Mouse (Mus musculus) left cerebral cortex, adult 8-10 months (tissue): ENCODE measurements at regions not wholly inside any gene's neighbourhood (a gene's known extent, or its start where the extent isn't known, plus 50 kb on each side); places are given as distances from the start of the nearest gene placed in this dataset.
A peak's percentile ranks its signal among the peaks of the same experiment; 100 is the strongest.
"Not testable (repeated sequence)": the region's sequence is repeated elsewhere in the genome, so short reads cannot be mapped to it uniquely, and the experiment has no call there.

Experiments used
- DNase-seq, 2 experiments: peaks; one replicate each; pipeline ENCODE4 v3.0.0; 2022; ENCODE audit warnings: low spot score in 2 of 2

DNA sequence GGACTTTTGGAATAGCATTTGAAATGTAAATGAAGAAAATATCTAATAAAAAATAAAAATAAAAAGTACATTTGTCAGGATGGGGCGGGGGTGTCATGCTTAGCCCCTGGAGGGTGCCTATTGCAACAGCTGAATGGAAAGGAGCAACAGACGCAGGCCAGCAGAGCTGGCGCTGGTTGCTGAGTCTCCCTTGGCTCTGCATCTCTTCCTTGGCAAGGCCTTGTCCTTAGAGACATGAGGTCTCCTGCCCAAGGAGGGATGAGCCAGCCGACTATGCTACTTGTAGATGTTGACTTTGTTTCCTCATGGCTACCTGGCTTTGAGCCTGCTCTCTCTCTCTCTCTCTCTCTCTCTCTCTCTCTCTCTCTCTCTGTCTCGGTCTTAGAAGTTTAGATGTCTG, 166.4 kb downstream of the Opa1 start:
- no peak for DNase-seq

DNA sequence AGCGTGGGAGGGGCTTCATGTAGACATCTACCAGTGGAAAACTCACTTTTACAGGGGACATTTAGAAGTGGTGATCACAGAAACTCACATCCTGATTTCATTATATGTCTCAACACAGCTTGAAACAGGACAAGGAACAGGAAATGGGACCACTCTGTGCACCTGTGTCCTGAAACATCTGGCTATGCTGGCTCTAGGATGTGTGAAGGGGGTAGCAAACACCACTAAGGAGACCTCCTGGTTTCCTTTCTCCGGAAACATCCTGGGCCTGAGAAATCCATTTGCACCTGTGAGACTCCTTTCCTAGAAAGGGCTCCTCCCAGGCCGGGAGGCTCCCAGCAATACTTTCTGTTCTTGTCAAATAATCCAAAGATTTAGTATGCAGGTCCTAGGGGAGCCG, 167.1 kb downstream of the Opa1 start:
- DNase-seq, result no peak

DNA sequence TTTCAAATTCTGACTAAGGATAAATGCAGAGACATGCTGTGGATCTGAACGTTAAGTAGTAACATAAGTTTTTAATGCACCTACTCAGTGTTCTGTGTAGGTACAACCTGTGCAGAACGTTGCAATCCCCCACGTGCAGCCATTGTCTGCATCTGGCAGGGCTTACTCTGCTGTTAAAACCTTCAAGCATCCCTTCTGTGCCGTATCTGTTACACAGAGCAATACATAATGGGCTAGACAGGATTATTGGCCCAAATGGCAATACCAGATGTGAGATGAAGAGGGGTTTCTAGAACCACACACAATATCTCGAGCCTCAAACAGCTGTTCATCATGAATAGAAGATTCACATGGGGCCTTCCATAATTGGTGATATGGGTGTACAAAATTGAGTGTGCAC, 170.0 kb downstream of the Opa1 start:
- DNase-seq, result no peak

DNA sequence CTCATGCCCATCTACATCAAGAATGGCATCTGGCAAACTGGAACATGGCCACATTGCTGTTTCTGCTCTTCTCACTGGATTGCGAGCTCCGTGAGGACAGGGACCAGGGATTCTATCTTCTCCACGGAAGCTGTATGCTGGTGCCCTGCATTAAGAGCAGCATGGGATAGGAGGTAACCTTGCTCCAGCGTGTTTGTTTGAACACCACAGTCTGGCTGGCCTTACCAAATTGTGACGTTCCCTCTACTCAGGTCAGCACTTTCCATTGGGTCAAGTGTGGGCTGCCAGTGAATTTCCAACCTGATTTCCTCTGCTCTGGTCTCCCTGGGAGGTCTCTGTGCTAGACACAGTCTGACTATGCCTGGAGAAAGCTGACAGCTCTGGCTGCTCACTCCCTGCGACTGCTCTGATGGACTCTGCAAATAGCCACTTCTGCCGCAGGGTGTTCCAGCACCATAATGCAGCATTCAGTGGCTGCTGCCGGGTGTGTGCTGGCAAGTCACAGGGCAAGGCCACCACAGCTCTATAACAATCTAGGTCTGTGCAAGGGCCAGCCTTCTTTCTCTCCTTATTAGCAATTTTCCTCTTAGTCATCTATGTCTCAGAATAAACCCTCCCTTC, 175.6 kb downstream of the Opa1 start:
- DNase-seq, result no peak

DNA sequence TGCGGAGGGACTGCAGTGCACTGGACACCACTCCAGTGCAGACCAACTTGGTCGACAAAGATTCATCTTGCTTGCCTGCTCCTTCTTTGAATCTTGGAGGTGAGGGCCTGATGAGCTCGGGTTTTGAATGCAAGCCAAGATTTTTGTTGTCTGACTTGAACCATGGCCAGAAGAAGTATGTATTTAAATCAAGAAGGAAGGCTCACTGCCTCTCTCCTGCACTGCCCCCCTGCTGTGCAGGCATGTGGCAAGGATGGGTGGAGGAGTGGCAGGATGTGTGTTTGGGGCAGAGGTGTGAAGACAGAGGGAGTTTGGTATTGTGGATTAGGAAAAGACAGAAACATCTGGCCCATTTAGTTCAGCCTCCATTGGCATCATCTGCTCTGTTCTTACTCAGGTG, 179.1 kb downstream of the Opa1 start:
- peak in 1 of 2 experiments; percentile 35 for DNase-seq

DNA sequence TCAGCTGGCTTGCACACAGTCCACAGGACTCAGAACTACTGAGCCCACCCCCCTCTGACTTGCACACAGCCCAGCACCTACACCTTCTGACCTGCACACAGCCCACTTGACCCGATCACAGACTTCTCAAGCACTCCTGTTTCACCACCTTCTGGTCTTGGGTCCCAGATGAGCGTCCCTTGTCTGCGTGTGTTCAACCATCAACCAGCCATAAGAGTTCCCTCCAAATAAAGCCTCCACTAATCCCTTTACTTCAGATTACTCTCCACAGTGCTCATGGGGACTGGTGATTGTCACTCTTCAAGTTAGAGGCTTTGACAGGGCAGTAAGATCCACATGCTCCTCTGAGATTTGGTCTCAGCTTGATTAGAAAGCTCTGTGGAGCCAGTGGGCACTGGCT, 180.3 kb downstream of the Opa1 start:
- DNase-seq, result no peak

DNA sequence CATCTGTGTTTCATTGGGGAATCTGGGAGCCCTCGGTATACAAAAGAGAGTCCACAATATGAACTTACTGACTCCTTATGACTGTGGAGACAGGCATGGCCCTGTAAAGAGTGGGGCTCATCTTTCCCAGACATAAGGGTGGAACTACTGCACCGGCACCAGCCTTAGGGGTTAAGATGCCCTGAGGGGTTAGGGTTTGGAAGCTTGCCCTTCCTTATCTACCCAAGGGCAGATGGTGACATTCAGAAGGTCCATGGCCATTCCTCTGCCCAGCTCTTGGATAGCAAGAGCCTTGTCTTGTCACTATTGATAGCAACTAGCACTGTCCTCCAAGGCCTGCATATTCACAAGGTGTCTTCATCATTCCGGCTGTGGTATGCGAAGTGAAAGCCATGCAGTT, 181.5 kb downstream of the Opa1 start:
- DNase-seq, result no peak

DNA sequence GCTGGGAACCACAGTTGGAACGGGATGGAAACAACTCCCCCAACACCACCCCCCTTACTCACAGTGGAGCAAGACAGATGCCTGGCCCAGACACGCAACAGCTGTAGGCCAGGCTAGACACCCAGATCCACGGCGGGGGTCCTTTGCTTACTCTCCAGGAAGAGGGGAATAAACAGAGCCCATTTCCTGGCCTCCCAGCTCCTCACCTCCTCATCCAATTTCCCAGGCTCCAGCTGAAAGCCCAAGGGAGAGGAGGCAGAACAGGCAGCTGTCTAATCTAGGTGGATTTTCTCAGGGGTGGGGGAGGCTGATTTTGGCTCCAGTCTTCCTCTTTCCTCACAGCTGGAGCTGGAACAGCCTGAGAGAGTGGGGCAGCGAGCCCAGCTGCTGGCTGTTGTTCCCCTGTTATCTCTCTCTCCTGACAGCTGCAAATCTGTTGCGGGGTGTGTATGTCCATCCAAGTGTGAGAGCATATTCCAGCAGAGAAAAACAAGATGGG, 182.7 kb downstream of the Opa1 start:
- DNase-seq, result no peak

DNA sequence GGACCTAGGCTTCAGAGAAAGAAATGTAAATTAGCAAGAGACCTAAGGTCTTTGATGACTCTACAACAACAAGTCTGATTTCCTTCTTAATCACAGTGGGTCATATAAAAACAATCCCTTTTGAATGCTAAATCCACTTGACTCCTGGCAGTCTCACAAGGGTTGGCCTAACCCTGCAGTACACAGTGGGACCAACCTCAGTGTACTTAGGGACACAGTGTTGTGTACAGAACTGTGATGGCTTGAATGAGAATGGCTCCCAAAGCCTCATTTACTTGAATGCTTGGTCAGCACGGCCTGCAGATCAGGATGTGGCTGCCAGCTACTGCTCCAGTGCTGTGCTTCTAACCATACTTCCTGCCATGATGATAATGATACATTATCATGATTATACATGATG, 185.2 kb downstream of the Opa1 start:
- DNase-seq, result no peak

DNA sequence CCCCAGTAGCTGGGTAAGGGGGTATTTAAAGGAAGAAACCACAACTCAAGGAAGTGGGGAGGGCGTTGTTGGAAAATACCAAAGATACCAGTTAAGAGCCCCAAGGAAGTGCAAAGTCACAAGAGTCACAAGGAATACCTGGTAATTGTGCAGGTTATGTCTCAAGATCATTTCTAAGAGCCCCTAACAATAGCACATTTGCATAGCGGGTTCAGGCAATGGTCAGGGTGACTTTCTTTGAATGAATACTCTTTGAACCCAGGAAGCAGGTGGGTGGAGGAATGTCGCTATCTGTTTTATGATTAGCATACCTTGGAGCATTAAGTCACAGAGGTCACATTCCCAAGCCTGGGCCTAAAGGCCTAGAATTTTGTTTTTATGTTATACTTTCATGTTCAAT, 186.7 kb downstream of the Opa1 start:
- DNase-seq, result not testable (repeated sequence)

DNA sequence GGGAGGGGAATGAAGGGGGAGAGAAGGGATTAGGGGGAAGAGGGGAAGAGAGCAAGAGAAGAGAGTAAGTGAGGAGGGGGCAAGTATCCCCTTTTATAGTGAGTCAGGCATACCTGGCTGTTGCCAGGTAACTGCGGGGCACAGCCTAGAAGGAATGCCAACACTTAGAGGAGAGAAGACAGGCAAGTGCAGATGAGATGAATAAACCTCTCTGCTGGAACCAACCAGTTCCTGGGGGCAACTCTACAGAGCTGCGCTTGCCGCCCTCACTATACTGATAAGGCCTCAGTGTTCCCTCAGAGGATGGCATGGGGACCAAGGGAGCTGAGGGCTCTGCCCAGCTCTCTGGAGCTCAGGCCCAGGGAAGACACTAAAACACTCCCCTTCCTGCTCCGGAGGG, 192.2 kb downstream of the Opa1 start:
- no peak for DNase-seq

DNA sequence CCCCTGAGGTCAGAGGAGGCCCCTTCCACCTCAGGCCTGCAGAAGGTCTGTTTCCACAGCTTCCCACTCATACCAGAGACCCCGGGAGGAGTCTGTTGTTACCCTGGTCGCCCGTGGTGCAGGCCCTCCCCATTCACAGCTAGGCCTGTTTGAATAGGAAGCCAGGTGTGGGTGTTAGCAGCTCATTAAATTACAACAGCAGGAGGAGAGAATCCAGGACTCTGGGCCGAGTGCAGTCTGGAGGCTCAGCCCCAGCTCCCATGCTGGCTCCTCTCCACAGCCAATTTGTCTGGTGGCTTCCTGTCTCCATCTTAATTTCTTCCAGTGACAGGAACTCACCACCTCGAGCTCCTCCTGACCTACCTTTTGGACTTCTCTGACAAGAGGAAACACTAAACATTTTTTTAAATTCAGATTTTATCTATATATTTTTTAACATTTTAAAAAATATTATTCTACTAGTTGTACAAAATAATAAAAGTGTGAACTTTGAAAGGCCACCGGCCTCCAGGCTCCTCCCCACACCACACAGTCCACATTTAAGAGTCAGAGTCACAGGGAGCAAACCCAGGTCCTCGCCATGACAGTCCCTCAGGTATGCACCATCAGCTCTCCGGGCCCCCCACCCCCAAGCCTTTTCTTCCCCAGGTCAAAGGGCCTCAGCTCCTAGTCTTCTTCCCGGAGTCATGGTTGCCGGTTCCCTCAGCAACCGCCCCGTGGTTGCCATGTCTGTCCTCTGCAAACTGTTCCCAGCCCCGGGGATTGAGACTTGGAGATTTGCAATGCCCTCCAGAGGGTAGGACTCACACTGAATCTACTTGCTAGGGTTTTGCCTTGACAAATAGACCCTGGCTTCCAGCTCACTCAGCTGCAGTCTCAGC, 192.8 kb downstream of the Opa1 start:
- DNase-seq, result peak in 1 of 2 experiments; percentile 22

DNA sequence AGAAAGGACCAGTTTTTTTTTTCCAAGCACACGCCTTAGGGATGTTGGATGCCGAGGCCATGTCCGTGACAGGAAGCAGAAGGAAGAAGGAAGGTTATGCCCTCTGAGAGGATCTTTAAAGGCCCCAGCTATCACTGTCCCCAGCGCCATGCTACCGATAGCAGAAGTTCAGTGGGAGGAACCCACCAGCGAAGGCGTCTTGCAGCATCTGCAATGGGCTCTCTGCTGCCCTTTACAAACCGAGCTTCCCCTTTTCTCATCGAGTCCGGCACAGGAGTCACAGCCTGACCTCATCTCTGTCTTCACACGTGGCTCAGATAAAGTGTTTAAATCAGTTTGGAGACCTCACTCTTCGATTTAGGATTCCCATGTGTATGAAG, 193.5 kb downstream of the Opa1 start:
- DNase-seq, result no peak

DNA sequence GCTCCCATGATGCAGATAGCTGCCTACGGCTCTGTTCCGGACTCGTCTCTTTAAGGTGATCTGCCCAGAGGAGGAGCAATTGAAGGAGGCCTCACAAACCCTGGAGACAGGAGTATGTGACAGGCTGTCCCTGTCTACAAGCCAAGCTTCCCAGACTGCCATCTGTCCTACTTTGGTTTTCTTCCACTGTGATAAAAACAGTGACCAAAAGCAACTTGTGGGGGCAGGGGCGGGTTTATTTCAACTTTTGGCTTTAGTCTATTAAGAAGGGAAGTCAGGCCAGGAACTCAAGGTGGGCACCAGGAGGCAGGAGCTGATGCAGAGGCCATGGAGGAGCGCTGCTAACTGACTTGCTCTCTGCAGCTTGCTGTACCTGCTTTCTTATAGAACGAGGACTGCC, 193.9 kb downstream of the Opa1 start:
- DNase-seq, result peak in 1 of 2 experiments; percentile 25

DNA sequence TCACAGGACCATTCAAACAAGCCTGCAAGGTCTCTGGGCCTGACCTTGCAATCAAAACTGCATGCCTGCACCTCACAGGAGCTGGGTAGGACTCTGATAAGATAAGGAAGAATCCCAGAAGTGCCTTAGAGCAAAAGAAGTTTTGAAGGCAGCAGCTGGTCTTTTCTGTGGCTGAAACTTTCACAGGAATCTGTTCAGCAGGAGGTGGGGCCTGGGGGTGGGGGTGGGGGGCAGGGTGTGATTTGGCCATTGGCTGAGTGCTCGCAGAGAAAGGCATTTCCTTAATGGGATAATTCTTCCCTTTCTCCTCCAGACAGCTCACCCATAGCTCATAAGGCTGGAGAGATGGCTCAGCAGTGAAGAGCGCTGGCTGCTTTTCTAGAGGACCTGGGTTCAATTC, 195.8 kb downstream of the Opa1 start:
- no peak for DNase-seq

DNA sequence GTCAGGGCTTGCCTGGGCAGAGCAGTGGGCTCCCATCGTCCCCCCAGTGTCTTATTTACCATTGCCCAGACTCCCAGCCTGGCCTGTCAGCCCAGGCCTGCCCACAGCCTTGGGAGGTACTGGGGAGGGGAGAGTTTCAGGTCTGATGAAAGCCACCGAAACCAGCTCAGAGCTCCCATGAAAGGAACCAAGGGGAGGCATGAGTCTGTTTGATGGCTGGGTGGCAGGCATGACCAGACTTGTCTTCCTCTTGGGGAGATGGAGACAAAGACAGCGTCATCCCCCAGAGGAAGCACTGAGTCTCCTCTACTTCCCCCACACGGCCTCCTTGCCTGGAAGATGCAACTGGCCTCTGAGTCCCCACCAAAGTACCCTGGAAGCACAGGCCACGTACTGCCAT, 196.7 kb downstream of the Opa1 start:
- DNase-seq, result no peak

DNA sequence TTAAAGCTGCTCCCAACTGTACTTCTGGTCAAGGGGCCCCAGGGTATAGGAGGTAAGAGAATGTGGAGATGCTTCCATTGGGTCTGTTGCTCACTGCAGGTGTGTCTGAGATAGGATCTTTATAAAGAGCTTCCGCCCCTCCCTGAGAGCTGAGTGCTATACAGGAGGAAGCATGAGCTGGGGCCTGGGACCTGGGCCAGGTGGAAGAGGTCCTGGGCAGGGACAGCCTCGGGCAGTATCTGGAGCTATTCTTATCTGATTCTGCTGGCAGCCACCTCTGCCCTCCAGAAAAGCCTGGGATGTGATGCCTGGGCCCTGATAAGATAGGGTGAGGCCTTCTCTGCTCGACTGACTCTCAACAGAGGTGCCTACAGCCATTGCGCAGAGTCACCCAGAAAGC, 203.3 kb downstream of the Opa1 start:
- DNase-seq, result no peak

DNA sequence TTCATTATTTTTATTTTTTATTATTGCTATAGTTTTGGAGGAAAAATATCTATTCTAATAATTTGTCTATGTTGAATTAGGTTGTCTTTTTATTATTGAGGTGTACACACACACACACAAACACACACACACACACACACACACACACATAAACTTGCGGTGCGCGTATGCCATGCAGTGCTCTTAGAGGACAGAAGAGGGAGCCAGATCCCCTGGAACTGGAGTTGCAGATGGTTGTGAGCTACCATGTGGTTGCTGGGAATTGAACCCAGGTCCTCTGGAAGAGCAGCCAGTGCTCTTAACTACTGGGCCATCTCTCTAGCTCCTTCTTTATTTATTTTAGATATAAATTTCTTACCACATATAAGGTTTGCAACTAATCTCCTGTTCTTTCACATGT, 206.0 kb downstream of the Opa1 start:
- no peak for DNase-seq

DNA sequence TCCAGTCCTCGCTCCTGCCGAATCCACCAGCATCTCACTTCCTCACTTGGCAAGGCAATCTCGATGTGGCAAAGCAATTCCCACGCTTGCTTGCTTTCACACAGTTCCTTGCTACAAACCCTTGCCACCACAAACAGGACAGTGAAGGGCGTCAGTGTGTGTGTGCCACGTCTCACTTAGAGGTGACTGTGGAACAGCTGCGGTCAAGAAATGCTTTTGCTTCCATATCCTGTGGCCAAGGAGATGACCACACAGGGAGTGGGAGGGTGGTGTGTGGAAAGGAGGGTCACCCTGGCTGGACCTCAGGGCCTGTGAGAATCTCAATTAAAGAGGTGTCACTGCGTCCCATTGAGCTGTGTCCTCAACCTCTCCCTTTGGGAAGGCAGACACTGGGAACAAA, 207.4 kb downstream of the Opa1 start:
- no peak for DNase-seq

DNA sequence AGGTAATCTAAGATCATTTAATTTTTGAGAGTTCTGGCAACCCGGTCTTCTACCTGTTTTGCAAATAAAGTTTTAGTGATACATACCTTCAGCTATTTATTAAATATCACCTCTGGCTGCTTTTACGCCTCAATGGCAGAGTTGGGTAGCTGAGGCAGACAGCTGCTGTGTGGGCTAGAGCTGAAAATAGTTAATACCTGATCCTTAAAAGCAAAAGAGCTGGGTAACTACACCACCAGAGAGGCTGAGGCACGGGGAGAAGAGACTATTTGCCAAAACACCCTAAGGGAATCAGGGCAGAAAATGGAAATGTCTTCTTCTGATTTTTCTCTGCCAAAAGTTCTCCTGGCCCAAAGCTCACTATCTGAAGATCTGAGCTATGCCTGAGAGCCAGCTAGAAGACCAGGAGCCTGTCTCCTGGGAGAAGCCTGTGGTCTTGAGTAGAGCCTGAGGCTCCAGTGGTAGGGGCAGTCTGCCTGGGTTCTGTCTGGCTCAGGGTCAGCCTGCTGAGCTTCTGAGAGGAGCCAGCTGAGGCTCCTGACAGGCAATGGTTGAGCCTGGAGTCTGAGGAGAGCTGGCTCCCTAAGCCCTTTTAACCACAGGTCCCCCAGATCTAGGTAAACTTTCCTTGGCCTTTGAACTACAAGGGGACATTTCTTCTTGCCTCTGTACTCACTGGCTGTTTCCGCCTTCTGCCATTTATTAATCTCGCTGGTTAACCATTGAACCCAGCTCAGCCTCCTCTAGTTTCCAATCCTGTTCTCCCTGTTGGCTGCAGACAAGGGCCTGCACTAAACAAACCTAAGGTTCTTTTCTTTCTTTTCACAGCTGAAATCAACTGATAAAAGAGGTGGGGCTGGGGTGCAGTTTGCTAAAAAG, 208.7 kb downstream of the Opa1 start:
- DNase-seq, result no peak

DNA sequence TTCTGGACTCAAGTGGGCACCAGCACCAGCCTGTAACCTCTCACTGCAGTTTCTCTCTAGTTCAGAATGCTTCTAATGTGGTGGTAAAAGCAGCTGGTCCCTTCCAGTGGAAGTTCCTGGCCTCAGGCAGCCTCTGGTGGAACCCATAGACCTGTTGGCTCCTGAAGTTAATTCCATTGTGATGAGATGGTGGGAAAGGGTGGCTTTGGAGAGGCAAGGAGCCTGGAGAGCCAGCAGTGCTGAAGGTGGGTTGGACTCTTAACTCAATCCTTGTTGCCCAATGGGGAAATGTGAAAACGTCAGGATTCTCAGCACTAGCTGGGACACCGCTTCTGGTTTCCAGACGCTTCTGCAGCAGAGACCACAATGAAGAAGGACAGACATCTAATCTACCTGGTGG, 210.9 kb downstream of the Opa1 start:
- no peak for DNase-seq

DNA sequence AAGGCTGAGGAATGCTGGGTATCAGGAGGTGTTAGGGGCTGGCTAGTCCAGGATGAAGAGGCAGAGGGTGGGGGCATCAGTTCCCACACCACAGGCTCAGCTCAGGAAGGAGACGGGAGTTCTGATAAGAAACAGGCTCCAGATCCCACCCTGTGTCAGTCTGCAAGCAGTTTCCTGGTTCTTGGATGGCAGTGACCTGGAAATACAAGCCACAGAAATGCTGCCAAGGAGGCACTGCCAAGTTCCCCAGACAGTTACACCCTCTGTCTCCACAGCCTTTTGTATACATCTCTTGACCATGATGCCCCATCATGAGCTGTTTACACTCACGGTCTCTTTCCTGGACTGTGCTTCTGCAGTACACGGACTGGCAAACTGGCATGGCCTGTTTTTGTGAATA, 220.1 kb downstream of the Opa1 start:
- DNase-seq, result no peak
